Mouse (Mus musculus): ENCODE measurements around the gene Arx. TPM values are rescaled to one million over a fixed set of nuclear protein-coding genes. Genes with fewer than 3 reads are reported as not detected.

Gene Arx
- polyA plus RNA-seq, 1 experiment from 2014 or later: 1.5 TPM

DNA sequence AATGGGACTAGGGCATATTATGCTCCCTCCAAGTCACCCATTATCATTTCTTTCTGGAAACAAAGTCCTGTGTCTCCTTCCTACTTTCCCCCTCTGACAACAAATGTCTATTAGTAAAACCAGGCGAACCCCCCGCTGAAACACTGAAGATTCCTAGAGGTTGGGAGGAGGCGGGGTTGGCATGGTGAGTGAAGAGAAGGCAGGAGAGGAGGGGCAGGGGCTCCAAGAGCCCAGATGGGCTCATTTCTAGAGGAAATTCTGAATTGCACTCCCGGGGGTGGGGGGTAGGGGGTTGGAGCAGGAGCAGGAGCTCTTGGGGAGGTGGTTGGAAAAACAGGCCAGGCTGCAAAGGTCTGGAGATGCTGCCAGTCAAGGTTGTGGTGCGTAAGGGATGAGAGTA lies 9.6 kb downstream of the Arx start:
- 15% methylated on average over 5 of the region's 5 CpGs for WGBS
- Histone ChIP-seq H3K9ac (no peak overlapping the region), H3K9me3 (no peaks in the 10 kb centered on the region), H3K27ac (no peak overlapping the region), H3K4me1 (replicated peaks) (0 out of 2 replicates have a peak, but pooled peaks cover 9% of the 10 kb centered on the region), H3K27me3 (peaks cover 82% of the 10 kb centered on the region), H3K36me3 (no peaks in the 10 kb centered on the region), H3K4me2 (no peak overlapping the region), H3K4me3 (no peak overlapping the region)
- ATAC-seq (ENCODE audit: low FRiP score): no peak

GRCm38 (mm10) chrX:93297001-93297441 lies 10.8 kb downstream of the Arx start:
- peak; percentile 55; the same call in 1 of the 2 replicates for ATAC-seq (ENCODE audit: low FRiP score)
- Histone ChIP-seq H3K4me1 (replicated peaks) (0 out of 2 replicates have a peak, but pooled peaks cover 9% of the 10 kb centered on the region), H3K4me3 (peak overlapping the region; percentile 19), H3K27me3 (peaks cover 88% of the 10 kb centered on the region), H3K9me3 (no peaks in the 10 kb centered on the region), H3K27ac (no peak overlapping the region), H3K36me3 (no peaks in the 10 kb centered on the region), H3K4me2 (peak overlapping the region; percentile 39), H3K9ac (no peak overlapping the region)
- 14% methylated on average over 40 of the region's 40 CpGs for WGBS

DNA sequence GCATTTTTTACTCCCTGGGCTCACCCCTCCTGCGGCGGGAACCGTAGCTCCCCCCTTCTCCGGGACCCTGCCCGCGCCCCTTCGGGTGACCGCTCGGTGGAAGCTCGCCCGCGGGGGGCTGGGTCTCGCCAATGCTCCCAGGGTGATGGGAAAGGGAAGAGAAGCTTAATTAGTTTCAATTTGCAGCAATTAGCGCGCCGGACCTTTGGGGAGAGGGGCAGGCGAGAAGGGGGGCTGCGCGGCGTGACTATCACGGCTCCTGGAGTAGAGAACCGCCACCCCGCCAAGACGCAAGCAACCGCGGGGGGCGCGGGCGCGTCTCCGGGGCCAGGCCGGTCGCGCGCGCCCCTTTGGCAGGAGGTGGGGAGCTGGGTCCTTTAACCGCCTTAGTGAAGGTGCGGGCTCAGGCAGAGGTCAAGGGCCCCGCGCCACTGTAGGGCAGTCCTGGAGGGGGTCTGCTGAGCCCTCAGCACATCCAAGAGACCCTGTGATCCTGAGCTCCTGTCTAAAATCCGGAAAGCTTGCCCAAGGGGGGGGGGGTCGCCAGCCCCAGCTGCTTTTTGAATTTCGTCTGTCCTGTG lies 12.9 kb downstream of the Arx start:
- ATAC-seq (ENCODE audit: low FRiP score): 0 out of 2 replicates have a peak, but pooled peaks have one; percentile 49
- no peak overlapping the region for H3K27ac ChIP-seq
- H3K9me3 ChIP-seq: no peaks in the 10 kb centered on the region
- H3K4me2 ChIP-seq: peak overlapping the region; percentile 19; the same call in 1 of the 2 replicates
- peak overlapping the region; percentile 4; the same call in 1 of the 2 replicates for H3K4me3 ChIP-seq
- H3K36me3 ChIP-seq: no peaks in the 10 kb centered on the region
- peaks cover 89% of the 10 kb centered on the region for H3K27me3 ChIP-seq
- WGBS: 16% methylated on average over 39 of the region's 43 CpGs
- 0 out of 2 replicates have a peak, but pooled peaks cover 9% of the 10 kb centered on the region for H3K4me1 ChIP-seq (replicated peaks)
- no peak overlapping the region for H3K9ac ChIP-seq

DNA sequence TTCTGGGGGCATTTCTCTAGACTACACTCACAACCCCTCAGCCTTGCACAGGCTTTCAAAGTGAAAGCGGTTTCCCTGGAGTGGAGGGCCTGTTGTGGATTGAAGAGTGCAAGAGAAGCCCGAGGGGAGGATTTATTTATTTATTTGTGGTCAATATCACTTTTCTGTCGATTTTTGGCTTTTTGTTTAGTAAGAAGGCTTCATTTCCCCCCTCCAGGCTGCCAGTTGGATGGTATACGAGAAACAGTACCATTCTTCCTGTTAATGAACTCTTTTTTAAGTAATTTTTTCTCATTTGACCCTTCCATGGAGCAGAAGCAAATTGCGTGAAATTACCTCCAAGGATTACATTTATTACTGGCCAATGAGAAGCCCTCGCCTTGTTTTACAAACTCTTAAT lies 13.5 kb downstream of the Arx start:
- 17% methylated on average over 6 of the region's 6 CpGs for WGBS
- no peak for ATAC-seq (ENCODE audit: low FRiP score)
- H3K9ac ChIP-seq: no peak overlapping the region
- H3K4me3 ChIP-seq: no peak overlapping the region
- peaks cover 87% of the 10 kb centered on the region for H3K27me3 ChIP-seq
- no peak overlapping the region for H3K4me2 ChIP-seq
- no peaks in the 10 kb centered on the region for H3K9me3 ChIP-seq
- H3K36me3 ChIP-seq: no peaks in the 10 kb centered on the region
- 0 out of 2 replicates have a peak, but pooled peaks cover 9% of the 10 kb centered on the region for H3K4me1 ChIP-seq (replicated peaks)
- H3K27ac ChIP-seq: no peak overlapping the region

- Histone ChIP-seq H3K4me1 (replicated peaks) (0 out of 2 replicates have a peak, but pooled peaks cover 9% of the 10 kb centered on the region), H3K36me3 (no peaks in the 10 kb centered on the region), H3K27ac (no peak overlapping the region), H3K9me3 (no peaks in the 10 kb centered on the region), H3K4me3 (no peak overlapping the region), H3K9ac (no peak overlapping the region), H3K27me3 (peaks cover 83% of the 10 kb centered on the region), H3K4me2 (no peak overlapping the region)
- ATAC-seq (ENCODE audit: low FRiP score): no peak
- WGBS: 26% methylated on average over 10 of the region's 10 CpGs
Measured at GRCm38 (mm10) chrX:93300183-93300815, 14.1 kb downstream of the Arx start.

DNA sequence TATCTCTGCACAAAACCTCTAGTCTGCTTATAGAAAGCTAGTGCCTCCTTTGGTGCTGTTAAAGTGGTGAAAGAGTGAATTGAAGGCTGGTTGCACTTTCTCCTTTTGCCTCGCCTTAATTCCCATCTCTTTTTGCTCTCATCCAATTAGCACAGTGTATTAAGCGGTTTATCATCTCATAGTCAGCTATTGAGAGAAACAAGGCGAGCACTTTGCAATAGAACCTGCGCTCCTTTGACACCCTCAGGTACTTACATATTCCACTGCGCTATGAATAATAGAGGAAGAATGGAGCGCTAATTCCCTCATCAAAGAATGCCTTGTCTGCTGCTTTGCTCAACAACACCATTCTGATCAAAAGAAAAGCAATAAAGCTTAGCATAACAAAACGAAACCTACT lies 15.6 kb downstream of the Arx start:
- no peaks in the 10 kb centered on the region for H3K36me3 ChIP-seq
- H3K27ac ChIP-seq: no peak overlapping the region
- peaks cover 84% of the 10 kb centered on the region for H3K27me3 ChIP-seq
- H3K4me1 ChIP-seq (replicated peaks): 0 out of 2 replicates have a peak, but pooled peaks cover 9% of the 10 kb centered on the region
- ATAC-seq (ENCODE audit: low FRiP score): no peak
- H3K4me3 ChIP-seq: no peak overlapping the region
- H3K4me2 ChIP-seq: no peak overlapping the region
- no peak overlapping the region for H3K9ac ChIP-seq
- H3K9me3 ChIP-seq: no peaks in the 10 kb centered on the region
- WGBS: 14% methylated on average over 7 of the region's 7 CpGs

DNA sequence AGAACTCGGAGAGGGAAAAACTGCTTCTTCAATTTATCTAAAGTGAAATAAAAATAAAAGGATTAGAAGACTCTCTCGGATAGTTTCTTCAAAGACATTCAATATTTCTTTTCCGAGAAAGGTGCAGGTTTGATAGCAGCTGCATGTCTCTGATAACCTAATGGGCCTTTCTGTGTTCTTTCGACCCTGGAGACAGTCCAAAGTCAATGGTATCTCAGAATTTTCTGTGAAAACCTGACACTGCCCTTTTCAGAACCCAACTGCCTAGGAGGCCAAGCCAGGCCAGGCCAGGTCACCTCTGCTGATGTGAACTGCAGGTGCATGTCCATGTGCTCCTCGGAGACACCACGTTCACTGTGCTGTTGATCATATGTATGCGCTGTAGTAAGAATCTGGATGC lies 19.5 kb downstream of the Arx start:
- no peaks in the 10 kb centered on the region for H3K4me1 ChIP-seq (replicated peaks)
- peaks cover 59% of the 10 kb centered on the region for H3K27me3 ChIP-seq
- 91% methylated on average over 7 of the region's 7 CpGs for WGBS
- no peak overlapping the region for H3K4me3 ChIP-seq
- ATAC-seq (ENCODE audit: low FRiP score): no peak
- H3K4me2 ChIP-seq: no peak overlapping the region
- no peak overlapping the region for H3K9ac ChIP-seq
- no peaks in the 10 kb centered on the region for H3K9me3 ChIP-seq
- no peak overlapping the region for H3K27ac ChIP-seq
- H3K36me3 ChIP-seq: no peaks in the 10 kb centered on the region

DNA sequence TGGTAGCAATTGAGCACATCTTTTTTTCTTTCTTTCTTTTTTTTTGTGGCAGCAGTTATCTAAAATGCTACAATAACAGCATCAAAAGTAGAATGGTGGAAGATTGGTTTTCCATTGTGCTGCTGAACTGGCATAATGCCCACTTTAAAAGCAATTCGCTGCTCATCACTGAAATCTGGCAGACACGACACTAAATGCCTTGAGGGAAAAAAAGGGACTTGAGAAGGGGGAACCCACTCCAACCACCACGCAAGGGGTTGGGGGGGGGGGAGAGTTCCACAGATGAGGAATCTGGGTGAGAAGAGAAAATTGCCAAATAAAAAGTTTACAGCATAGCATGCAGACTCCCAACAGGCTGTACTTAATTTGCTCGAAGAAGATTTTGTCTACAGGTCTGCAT lies 31.3 kb downstream of the Arx start:
- Histone ChIP-seq H3K27me3 (no peaks in the 10 kb centered on the region), H3K9ac (no peak overlapping the region), H3K4me1 (replicated peaks) (no peaks in the 10 kb centered on the region), H3K4me3 (no peak overlapping the region), H3K36me3 (no peaks in the 10 kb centered on the region), H3K9me3 (no peaks in the 10 kb centered on the region), H3K27ac (no peak overlapping the region), H3K4me2 (no peak overlapping the region)
- no peak for ATAC-seq (ENCODE audit: low FRiP score)
- WGBS: 49% methylated on average over 4 of the region's 4 CpGs

DNA sequence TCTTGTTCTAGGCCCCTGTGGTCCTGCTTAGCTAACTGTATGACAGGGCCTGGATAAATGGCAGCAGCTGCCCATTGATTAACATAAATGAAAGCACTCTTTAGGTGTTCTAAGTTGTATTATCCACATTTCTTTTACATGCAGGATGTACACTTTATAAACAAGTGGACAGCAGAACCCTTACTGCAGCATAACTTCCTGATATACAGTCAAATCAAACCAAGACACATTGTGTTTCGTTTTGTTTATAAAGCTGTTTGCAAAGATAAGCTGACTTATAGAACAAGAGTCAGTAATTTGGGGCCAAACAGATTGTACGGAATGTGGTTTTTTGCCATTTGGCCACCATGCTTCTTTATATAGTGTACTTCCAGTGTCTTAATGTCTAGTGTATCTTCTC lies 33.7 kb downstream of the Arx start:
- Histone ChIP-seq H3K27ac (no peak overlapping the region), H3K9ac (no peak overlapping the region), H3K9me3 (no peaks in the 10 kb centered on the region), H3K36me3 (no peaks in the 10 kb centered on the region), H3K4me3 (no peak overlapping the region), H3K27me3 (no peaks in the 10 kb centered on the region), H3K4me2 (no peak overlapping the region), H3K4me1 (replicated peaks) (no peaks in the 10 kb centered on the region)
- WGBS: 76% methylated on average over 2 of the region's 2 CpGs
- ATAC-seq (ENCODE audit: low FRiP score): no peak

DNA sequence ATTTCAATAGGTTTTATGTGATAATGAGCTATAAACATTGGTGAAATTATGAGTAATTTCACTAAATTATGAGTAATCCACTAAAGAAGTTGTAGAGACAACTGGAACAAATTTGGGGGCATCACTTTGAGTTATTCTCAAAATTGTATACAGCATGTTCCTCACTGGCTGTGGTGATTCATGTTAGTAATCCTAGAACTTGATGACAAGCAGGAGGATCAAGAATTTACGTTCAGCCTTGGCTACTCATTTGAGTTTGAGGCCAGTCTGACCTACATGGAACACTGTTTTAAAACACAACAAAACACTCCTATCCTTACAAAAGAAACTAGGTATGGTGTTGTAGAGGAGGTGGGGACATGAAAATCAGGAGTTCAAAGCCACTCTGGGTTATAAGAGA lies 35.1 kb downstream of the Arx start:
- H3K27ac ChIP-seq: no peak overlapping the region
- no peak overlapping the region for H3K4me2 ChIP-seq
- H3K36me3 ChIP-seq: no peaks in the 10 kb centered on the region
- no peak for ATAC-seq (ENCODE audit: low FRiP score)
- 88% methylated on average over 1 of the region's 1 CpGs for WGBS
- no peaks in the 10 kb centered on the region for H3K27me3 ChIP-seq
- no peaks in the 10 kb centered on the region for H3K9me3 ChIP-seq
- no peak overlapping the region for H3K4me3 ChIP-seq
- no peaks in the 10 kb centered on the region for H3K4me1 ChIP-seq (replicated peaks)
- no peak overlapping the region for H3K9ac ChIP-seq
